Mouse (Mus musculus): ENCODE data around the gene C3ar1. TPM values are rescaled to one million over a fixed set of nuclear protein-coding genes. Genes with fewer than 3 reads are reported as not detected.

Gene C3ar1
- total RNA-seq, 2 experiments from 2014 or later, result 2.9 to 3.3 TPM

- intact Hi-C loops (cut with DNase I), result loop anchor here (5.0 kb wide), 1 partner anchor 38 kb away; the partner anchor contains the start of gene Necap1
- DNase-seq (ENCODE audit: low spot score), result no peak
Observed at GRCm38 (mm10) chr6:122834365-122834764, 21.6 kb downstream of the C3ar1 start.

- intact Hi-C loops (cut with DNase I), result loop anchor here (5.0 kb wide), 1 partner anchor 39 kb away; the partner anchor contains the start of gene Necap1
- DNase-seq (ENCODE audit: low spot score), result no peak
Observed at GRCm38 (mm10) chr6:122832880-122833279, 23.1 kb downstream of the C3ar1 start.

- intact Hi-C loops (cut with DNase I), result no loop called here
Observed at GRCm38 (mm10) chr6:122828086-122828485, 27.9 kb downstream of the C3ar1 start.

GRCm38 (mm10) chr6:122825923-122826742 is 29.8 kb downstream of the C3ar1 start:
- peak; percentile 54 for DNase-seq (ENCODE audit: low spot score)
- intact Hi-C loops (cut with DNase I), result loop anchor here (2.0 kb wide), 1 partner anchor 15 kb away; no protein-coding TSS in a partner anchor

More at GRCm38 (mm10) chr6:122828086-122828485, 27.9 kb downstream of the C3ar1 start:
- no peak for DNase-seq (ENCODE audit: low spot score)

GRCm38 (mm10) chr6:122825166-122825565 is 30.8 kb downstream of the C3ar1 start:
- DNase-seq (ENCODE audit: low spot score), result no peak
- intact Hi-C loops (cut with DNase I), result no loop called here

GRCm38 (mm10) chr6:122824086-122824485 is 31.9 kb downstream of the C3ar1 start:
- intact Hi-C loops (cut with DNase I), result no loop called here
- DNase-seq (ENCODE audit: low spot score), result peak; percentile 48

GRCm38 (mm10) chr6:122821822-122822221 is 34.1 kb downstream of the C3ar1 start:
- no peak for DNase-seq (ENCODE audit: low spot score)
- intact Hi-C loops (cut with DNase I), result no loop called here

GRCm38 (mm10) chr6:122820799-122821650 is 34.9 kb downstream of the C3ar1 start:
- intact Hi-C loops (cut with DNase I), result no loop called here
- no peak for DNase-seq (ENCODE audit: low spot score)

GRCm38 (mm10) chr6:122820071-122820798 is 35.7 kb downstream of the C3ar1 start:
- intact Hi-C loops (cut with DNase I), result no loop called here
- DNase-seq (ENCODE audit: low spot score), result no peak

- intact Hi-C loops (cut with DNase I), result loop anchor here (1.0 to 10.0 kb wide), 2 partner anchors 8 to 485 kb away; no protein-coding TSS in a partner anchor
- DNase-seq (ENCODE audit: low spot score), result no peak
Observed at GRCm38 (mm10) chr6:122819306-122820070, 36.5 kb downstream of the C3ar1 start, which contains the start of gene Foxj2. TSS of gene Foxj2 (plus strand) at chr6:122819914.

GRCm38 (mm10) chr6:122813640-122814039 is 42.3 kb downstream of the C3ar1 start:
- intact Hi-C loops (cut with DNase I), result loop anchor here (10.0 kb wide), 1 partner anchor 479 kb away; no protein-coding TSS in a partner anchor
- DNase-seq (ENCODE audit: low spot score), result no peak

- intact Hi-C loops (cut with DNase I), result loop anchor here (10.0 kb wide), 1 partner anchor 478 kb away; no protein-coding TSS in a partner anchor
- no peak for DNase-seq (ENCODE audit: low spot score)
Observed at GRCm38 (mm10) chr6:122812716-122813115, 43.2 kb downstream of the C3ar1 start.

- intact Hi-C loops (cut with DNase I), result loop anchor here (1.0 to 10.0 kb wide), 4 partner anchors 7 to 477 kb away; partner anchors contain the start of gene Foxj2
Observed at GRCm38 (mm10) chr6:122811771-122812600, 44.0 kb downstream of the C3ar1 start.

GRCm38 (mm10) chr6:122811280-122811652 is 44.7 kb downstream of the C3ar1 start:
- intact Hi-C loops (cut with DNase I), result loop anchor here (1.0 to 10.0 kb wide), 4 partner anchors 8 to 476 kb away; partner anchors contain the start of gene Foxj2
- DNase-seq (ENCODE audit: low spot score), result peak; percentile 92

More at GRCm38 (mm10) chr6:122811771-122812600, 44.0 kb downstream of the C3ar1 start:
- DNase-seq (ENCODE audit: low spot score), result no peak

- peak; percentile 98 for DNase-seq (ENCODE audit: low spot score)
- intact Hi-C loops (cut with DNase I), result loop anchor here (1.0 to 10.0 kb wide), 4 partner anchors 9 to 476 kb away; partner anchors contain the start of gene Foxj2
Observed at GRCm38 (mm10) chr6:122810615-122811279, 45.2 kb downstream of the C3ar1 start.

GRCm38 (mm10) chr6:122810022-122810614 is 45.8 kb downstream of the C3ar1 start:
- no peak for DNase-seq (ENCODE audit: low spot score)
- intact Hi-C loops (cut with DNase I), result loop anchor here (2.0 to 10.0 kb wide), 3 partner anchors 17 to 475 kb away; no protein-coding TSS in a partner anchor

- intact Hi-C loops (cut with DNase I), result loop anchor here (2.0 to 5.0 kb wide), 2 partner anchors 33 to 64 kb away; no protein-coding TSS in a partner anchor
Observed at GRCm38 (mm10) chr6:122804418-122804817, 51.5 kb downstream of the C3ar1 start.

More at GRCm38 (mm10) chr6:122804418-122804817, 51.5 kb downstream of the C3ar1 start:
- DNase-seq (ENCODE audit: low spot score), result no peak
